Mouse (Mus musculus) naive thymus-derived CD4-positive, alpha-beta T cell, adult 2 months (primary cell): ENCODE measurements around the gene Plekhg4.

Experiments used
- DNase-seq: peaks from one replicate; pipeline ENCODE4 v3.0.0-alpha.2; 2011; ENCODE audit warnings: low read depth

Plekhg4 gene

GRCm38 (mm10) chr8:105349096-105349771, 23.8 kb upstream of the Plekhg4 start:
- DNase-seq: peak; percentile 41

GRCm38 (mm10) chr8:105350186-105350585, 22.9 kb upstream of the Plekhg4 start:
- no peak for DNase-seq

GRCm38 (mm10) chr8:105353583-105354135, 19.4 kb upstream of the Plekhg4 start:
- no peak for DNase-seq

GRCm38 (mm10) chr8:105354549-105354948, 18.5 kb upstream of the Plekhg4 start:
- DNase-seq: no peak

- no peak for DNase-seq
Measured at GRCm38 (mm10) chr8:105355179-105356024, 17.7 kb upstream of the Plekhg4 start.

GRCm38 (mm10) chr8:105356681-105357080, 16.4 kb upstream of the Plekhg4 start:
- no peak for DNase-seq

- no peak for DNase-seq
Measured at GRCm38 (mm10) chr8:105359208-105359607, 13.9 kb upstream of the Plekhg4 start.

- no peak for DNase-seq
Measured at GRCm38 (mm10) chr8:105359646-105360045, 13.4 kb upstream of the Plekhg4 start.

- DNase-seq: no peak
Measured at GRCm38 (mm10) chr8:105361751-105362702, 11.0 kb upstream of the Plekhg4 start.

- DNase-seq: peak; percentile 23
Measured at GRCm38 (mm10) chr8:105367107-105367506, 6.0 kb upstream of the Plekhg4 start.

- DNase-seq: no peak
Measured at GRCm38 (mm10) chr8:105372473-105372872, 601 bp upstream of the Plekhg4 start.

GRCm38 (mm10) chr8:105374513-105374966, 1.5 kb downstream of the Plekhg4 start:
- peak; percentile 18 for DNase-seq

GRCm38 (mm10) chr8:105378673-105379072, 5.6 kb downstream of the Plekhg4 start:
- DNase-seq: no peak

GRCm38 (mm10) chr8:105380308-105380707, 7.2 kb downstream of the Plekhg4 start:
- no peak for DNase-seq

GRCm38 (mm10) chr8:105384070-105384469, 11.0 kb downstream of the Plekhg4 start:
- no peak for DNase-seq

GRCm38 (mm10) chr8:105387151-105387550, 14.1 kb downstream of the Plekhg4 start:
- no peak for DNase-seq

- no peak for DNase-seq
Measured at GRCm38 (mm10) chr8:105389096-105389495, 16.0 kb downstream of the Plekhg4 start.

- DNase-seq: no peak
Measured at GRCm38 (mm10) chr8:105393089-105393787, 20.2 kb downstream of the Plekhg4 start.

GRCm38 (mm10) chr8:105393915-105394314, 20.8 kb downstream of the Plekhg4 start:
- DNase-seq: no peak

- peak; percentile 31 for DNase-seq
Measured at GRCm38 (mm10) chr8:105397747-105398146, 24.7 kb downstream of the Plekhg4 start.

- DNase-seq: no peak
Measured at GRCm38 (mm10) chr8:105400016-105400415, 26.9 kb downstream of the Plekhg4 start.
